3 mouse cellular contexts compared by ENCODE assay signal in the genomic region with DNA sequence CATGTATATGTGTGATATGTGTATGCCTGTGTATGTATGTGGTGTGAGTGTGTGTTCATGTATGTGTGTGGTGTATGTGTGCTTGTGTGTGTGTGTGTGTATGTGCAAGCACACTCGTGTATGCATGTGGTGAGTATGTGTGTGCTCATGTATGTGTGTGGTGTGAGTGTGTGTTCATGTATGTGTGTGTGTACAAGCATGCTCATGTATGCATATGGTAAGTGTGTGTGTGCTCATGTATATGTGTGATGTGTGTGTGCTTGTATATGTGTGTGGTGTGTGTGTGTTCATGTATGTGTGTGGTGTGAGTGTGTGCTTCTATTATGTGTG.
A peak's percentile ranks its signal among the peaks of the same experiment; 100 is the strongest.
TF ChIP-seq lines count a peak whose summit lies in the region.

No protein-coding gene starts in this region.

TF ChIP-seq in CH12.LX, 34 proteins besides CTCF, POLR2A, EP300 and RAD21 (continued from another document):
- TF ChIP-seq SIN3A (IDR thresholded peaks at IDR 0.05; ENCODE audit: low read length) (no peak), MAX (IDR thresholded peaks at IDR 0.05; ENCODE audit: low read length) (0 out of 2 replicates have a peak, but pooled peaks have one; percentile 29)

TF ChIP-seq in MEL, 35 proteins besides CTCF, POLR2A, EP300 and RAD21 (continued from another document):
- TF ChIP-seq POLR2AphosphoS5 (IDR thresholded peaks at IDR 0.05; ENCODE audit: borderline replicate concordance, low read depth, low read length): peak; percentile 89; the same call in 1 of the 2 replicates
- TF ChIP-seq MAX (IDR thresholded peaks at IDR 0.05; ENCODE audit: low read length): no peak

TF ChIP-seq in myocyte, 11 proteins besides CTCF, POLR2A, EP300 and RAD21 (continued from another document):
- TF ChIP-seq MYOD1 (IDR thresholded peaks at IDR 0.05; ENCODE audit: control insufficient read depth in 1 of 3, insufficient read length in 2 of 3, low read depth in 2 of 3) (no peak), TCF3 (IDR thresholded peaks at IDR 0.05; ENCODE audit: insufficient read length, low read depth) (no peak), USF1 (IDR thresholded peaks at IDR 0.05; ENCODE audit: low read depth) (no peak)
